Mouse (Mus musculus) ES-E14 (cell line): ENCODE data around the gene Fgr.

Experiments
- MAFK ChIP-seq: IDR thresholded peaks from 2 replicates; pipeline ENCODE4 v1.6.1; 2014; ENCODE audit warnings: mild to moderate bottlenecking, low read depth, low read length, inconsistent platforms; ENCODE audit not compliant: insufficient read depth
- ZC3H11A ChIP-seq: IDR thresholded peaks from 2 replicates; pipeline ENCODE4 v1.6.1; 2012; ENCODE audit warnings: low read depth, mild to moderate bottlenecking, inconsistent platforms, low read length, borderline replicate concordance
- ZNF384 ChIP-seq: IDR thresholded peaks from 2 replicates; pipeline ENCODE4 v1.6.1; 2012; ENCODE audit warnings: low read depth, low read length, inconsistent platforms

DNA sequence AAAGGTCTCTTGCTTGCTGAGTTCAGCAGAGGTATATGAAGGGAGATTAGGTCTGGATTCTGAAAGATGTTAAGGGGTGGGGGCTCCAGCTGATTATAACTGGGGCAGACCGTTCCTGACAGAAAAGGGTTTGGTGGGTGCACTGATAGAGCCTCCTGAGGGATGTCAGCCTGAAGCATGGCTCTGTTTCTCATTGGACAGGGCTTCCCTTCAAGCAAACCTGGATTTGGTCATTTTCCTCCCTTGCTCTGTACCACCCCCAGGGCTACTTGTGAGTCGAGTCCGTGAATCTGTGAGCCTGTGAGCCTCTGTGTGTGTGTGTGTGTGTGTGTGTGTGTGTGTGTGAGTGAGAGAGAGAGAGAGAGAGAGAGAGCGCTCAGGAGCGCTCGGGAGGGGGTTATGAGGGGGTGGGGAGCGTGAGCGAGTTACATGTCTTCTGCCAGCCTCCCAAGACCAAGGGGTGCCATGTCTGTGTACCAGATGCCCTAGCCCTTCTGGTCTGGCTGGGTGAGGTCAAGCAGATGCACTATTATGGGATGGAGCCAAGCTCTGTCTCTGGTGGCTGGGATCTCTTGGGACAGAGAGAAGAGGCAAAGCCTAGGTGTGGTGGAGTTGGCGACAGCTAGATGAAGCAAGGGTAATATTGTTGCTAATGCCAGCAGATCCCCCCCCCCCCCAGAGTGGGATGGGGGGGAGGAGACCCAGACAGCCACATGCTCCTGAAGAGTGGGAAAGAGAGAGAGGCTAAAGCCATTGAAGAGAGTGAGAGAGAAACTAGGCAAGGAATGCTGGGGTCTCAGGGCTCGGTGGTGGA, 41.2 kb downstream of the Fgr start:
- TF ChIP-seq MAFK: no peak
- TF ChIP-seq ZNF384: no peak
- no peak for TF ChIP-seq ZC3H11A
